Mouse (Mus musculus) erythroid progenitor cell, adult 5-6 weeks (primary cell): ENCODE measurements around the gene Il7r. TPM values are rescaled to one million over a fixed set of nuclear protein-coding genes. Genes with fewer than 3 reads are reported as not detected.
A peak's percentile ranks its signal among the peaks of the same experiment; 100 is the strongest.
"Not testable (repeated sequence)": the region's sequence is repeated elsewhere in the genome, so short reads cannot be mapped to it uniquely, and the experiment has no call there.

Source experiments
- ATAC-seq: replicated peaks from 2 replicates; pipeline ENCODE4 v1.8.0; 2016; ENCODE audit warnings: moderate number of reproducible peaks, mild to moderate bottlenecking, moderate TSS enrichment, inconsistent platforms; ENCODE audit not compliant: poor library complexity, low FRiP score, severe bottlenecking
- total RNA-seq, 2 experiments: library from RNA; stranded (forward) in 1 of 2; stranded (reverse) in 1 of 2; fragments of 150-400 nt in 1 of 2; fragments of 186-747, 209-891 nt in 1 of 2; gene quantifications; 2 replicates each; pipeline versions ENCODE4 v1.2.3 to v1.2.4; 2015 to 2017; ENCODE audit warnings: low replicate concordance in 2 of 2

Gene Il7r
- total RNA-seq (2015; ENCODE audit: low replicate concordance), result 15.1 and 15.5 TPM in 2 replicates
- 10.7 and 16.6 TPM in 2 replicates for total RNA-seq (2017; ENCODE audit: low replicate concordance)

GRCm38 (mm10) chr15:9530076-9530475 is at the start of gene Il7r:
Il7r (minus strand) TSS chr15:9530176.
- ATAC-seq, result no peak

- ATAC-seq, result no peak
These were observed 47.3 kb upstream of the Il7r start for GRCm38 (mm10) chr15:9577303-9577702.

GRCm38 (mm10) chr15:9574796-9575195 is 44.8 kb upstream of the Il7r start:
- no peak for ATAC-seq

GRCm38 (mm10) chr15:9573361-9573760 is 43.4 kb upstream of the Il7r start:
- ATAC-seq, result no peak

GRCm38 (mm10) chr15:9572664-9573063 is 42.7 kb upstream of the Il7r start:
- ATAC-seq, result no peak

GRCm38 (mm10) chr15:9571896-9572295 is 41.9 kb upstream of the Il7r start:
- no peak for ATAC-seq

- ATAC-seq, result no peak
These were observed 37.3 kb upstream of the Il7r start for GRCm38 (mm10) chr15:9567316-9567715.

GRCm38 (mm10) chr15:9565396-9565795 is 35.4 kb upstream of the Il7r start:
- ATAC-seq, result no peak

- no peak for ATAC-seq
These were observed 34.2 kb upstream of the Il7r start for GRCm38 (mm10) chr15:9564156-9564555.

- not testable (repeated sequence) for ATAC-seq
These were observed 27.3 kb upstream of the Il7r start for GRCm38 (mm10) chr15:9557264-9557663.

GRCm38 (mm10) chr15:9548951-9549350 is 19.0 kb upstream of the Il7r start:
- no peak for ATAC-seq

- no peak for ATAC-seq
These were observed 5.2 kb upstream of the Il7r start for GRCm38 (mm10) chr15:9535200-9535599.

GRCm38 (mm10) chr15:9533356-9533902 is 3.5 kb upstream of the Il7r start:
- no peak for ATAC-seq

- ATAC-seq, result no peak
These were observed 330 bp downstream of the Il7r start for GRCm38 (mm10) chr15:9529646-9530045.

GRCm38 (mm10) chr15:9528186-9528935 is 1.6 kb downstream of the Il7r start:
- no peak for ATAC-seq

GRCm38 (mm10) chr15:9526412-9526811 is 3.6 kb downstream of the Il7r start:
- no peak for ATAC-seq

GRCm38 (mm10) chr15:9524907-9525306 is 5.1 kb downstream of the Il7r start:
- ATAC-seq, result no peak

GRCm38 (mm10) chr15:9523956-9524355 is 6.0 kb downstream of the Il7r start:
- no peak for ATAC-seq

- no peak for ATAC-seq
These were observed 6.9 kb downstream of the Il7r start for GRCm38 (mm10) chr15:9523059-9523458.

- no peak for ATAC-seq
These were observed 37.9 kb downstream of the Il7r start for GRCm38 (mm10) chr15:9492077-9492476.

GRCm38 (mm10) chr15:9489417-9490118 is 40.4 kb downstream of the Il7r start:
- ATAC-seq, result peak; percentile 83
